Mouse (Mus musculus) right cerebral cortex, postnatal 4 days (tissue): ENCODE data around the gene Pde11a.

Experiments used
- DNase-seq: peaks from one replicate; pipeline ENCODE4 v3.0.0-alpha.2; 2022

The Pde11a gene

DNA sequence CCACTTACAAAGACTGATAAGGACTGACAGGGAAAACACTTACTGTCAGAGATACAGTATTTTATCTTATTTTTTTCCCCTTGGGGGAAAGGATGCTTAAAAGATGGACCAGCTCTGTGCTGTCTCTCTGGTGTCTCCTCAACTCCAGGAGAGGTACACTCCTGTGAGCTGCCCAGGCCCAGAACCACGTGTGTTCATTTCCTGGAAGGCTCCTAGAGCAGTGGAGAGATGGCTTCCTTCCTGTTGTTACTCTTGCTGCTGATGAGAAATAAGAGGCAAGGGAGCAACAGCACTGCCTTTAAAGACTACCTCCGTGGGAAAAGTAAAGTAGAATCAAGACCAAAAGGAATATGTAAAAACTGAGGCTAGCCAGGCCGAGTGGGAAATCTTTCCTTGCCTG is 205.6 kb downstream of the Pde11a start:
- no peak for DNase-seq

DNA sequence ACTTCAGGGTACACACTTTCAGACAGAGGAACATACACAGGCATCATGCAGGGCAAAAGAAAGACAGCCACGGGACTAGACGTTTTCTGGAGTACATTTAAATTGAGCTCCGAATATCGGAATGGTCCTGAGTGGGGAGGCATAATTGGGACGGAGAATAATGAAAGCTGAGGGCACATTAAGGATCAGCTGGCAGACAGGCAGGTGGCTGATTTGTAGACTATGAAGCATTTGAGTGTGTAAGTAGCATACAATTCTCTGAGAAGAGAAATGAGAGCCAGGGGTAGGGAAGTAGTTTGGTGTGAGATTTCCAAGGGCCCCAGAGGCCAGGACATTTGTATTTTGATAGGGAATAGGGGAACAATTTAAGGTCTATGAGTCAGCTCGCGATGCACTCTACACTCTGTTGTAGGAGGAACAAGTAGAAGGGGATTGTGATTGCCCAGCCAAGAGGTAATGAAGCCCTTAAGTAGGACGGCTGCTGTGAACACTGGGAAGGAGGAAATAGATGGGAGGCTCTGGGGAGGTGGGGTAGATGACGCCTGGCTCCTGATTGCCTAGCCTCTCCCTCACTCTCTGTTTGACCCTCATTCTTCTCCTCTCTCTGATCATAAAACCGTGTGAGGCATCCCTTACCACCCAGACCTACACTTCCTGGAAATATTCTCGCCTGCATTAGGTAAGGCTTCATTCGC is 208.5 kb downstream of the Pde11a start:
- no peak for DNase-seq

DNA sequence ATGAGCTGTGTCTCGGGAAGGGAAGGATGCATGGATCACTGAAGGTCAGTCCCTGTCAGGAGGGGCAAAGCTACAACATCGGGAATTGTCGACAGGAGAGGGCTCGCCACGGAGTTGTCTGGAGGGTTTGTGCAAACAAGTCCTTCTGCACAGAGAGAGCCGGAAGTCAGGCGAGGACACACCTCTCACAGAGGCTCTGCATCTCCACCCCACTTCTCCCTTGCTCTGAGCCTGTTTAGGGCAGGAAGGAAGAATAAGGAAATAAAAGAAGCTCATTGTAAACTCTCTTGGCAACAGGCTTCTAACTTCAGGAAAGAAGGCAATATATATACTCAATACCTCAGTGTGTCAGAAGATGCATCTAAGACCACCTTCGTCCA is 209.5 kb downstream of the Pde11a start:
- DNase-seq = no peak

DNA sequence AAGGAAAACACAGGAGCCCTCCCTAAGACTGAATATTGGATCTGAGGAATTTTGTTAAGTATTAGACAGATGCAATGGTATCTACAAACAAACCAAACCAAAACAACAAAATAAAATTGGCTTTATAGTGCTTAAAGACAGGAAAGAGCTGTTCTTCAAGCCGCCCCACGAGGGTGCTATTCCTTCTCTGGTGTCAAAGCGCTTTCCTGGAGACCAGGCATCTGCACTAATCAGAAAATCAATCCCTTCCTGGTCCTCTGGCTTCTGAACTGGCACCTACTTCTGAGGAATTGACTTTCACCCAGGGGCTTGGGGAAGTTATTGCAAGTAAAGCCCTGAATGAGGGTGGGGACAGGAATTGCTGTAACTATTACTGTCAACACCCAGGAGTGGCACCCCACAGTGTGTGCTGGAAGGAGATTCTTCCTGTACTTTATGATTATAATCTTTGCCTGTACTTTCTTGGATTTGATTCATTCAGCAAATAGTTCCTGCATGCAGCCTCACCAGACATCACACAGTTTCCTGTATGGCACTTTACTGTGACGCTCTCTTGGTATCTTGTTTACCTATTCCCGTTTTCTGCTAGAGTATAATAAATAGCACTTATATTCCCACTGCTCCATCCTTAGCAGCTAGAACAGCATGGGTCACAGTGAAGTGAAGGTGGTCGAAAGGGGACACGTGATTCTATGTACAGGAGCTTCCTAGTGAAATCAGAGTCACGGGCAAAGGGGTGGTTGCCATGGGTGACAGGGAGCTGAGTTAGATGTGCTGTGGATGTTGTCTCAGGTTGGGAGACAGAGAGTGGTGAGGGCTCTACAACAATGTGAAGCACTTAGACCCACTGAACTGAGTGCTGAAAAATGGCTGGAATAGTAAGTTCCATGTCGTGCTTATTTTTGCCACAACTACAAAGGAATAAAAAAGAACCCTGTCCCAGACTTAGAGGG is 210.2 kb downstream of the Pde11a start:
- DNase-seq = peak; percentile 52

DNA sequence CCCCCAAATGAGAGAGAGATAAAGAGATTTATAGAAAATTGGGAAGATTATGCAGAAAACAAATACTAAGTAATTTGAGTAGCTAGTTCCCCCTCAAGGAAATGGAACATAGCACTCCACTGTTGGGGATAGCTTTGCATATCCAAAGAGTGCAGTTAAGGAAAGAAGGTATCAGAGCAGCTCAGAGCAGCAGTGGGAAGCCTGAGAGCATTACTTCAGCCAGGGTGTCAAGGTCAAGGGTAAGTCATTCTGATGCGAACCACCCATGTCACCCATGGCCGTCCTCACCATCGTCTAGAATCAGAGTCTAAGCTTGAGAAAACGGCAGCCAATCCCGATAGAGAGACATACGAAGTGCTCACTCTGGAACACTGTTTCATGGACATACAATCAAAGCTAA is 211.9 kb downstream of the Pde11a start:
- no peak for DNase-seq

DNA sequence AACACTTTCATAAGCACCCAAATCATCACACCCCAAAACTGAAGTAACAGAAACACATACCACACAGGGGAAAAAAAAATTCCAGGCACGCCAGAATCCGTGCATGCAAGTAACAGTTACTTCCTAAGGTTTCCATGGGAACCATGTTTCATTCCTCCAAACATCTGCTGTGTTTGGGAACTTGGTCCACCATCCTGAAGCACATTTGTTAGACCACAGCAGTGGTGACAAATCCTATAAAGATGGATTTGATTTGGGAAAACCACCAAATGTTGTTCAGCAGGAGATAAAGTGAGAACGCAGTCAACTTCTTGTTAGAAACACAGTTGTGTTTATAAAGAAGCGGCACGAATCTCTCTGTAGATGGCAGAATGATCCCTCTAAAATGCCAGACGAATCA is 213.8 kb downstream of the Pde11a start:
- no peak for DNase-seq

DNA sequence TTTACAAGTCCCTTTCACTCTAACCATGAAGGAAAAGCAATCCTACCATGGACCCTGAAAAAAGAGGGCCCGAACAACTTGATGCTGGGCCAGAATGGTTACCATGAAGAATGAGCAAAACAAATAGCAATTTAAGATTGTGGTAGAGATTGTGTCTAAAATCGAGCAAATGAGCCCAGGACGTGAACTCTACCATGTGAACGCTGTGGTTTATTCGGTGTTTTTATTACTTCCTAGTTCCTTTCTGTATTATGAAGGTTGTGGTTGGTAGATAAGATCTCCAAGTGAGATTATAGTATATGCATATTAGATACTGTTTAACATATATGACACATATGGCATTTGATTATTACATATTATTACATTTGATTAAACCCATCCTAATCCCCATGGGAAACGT is 216.4 kb downstream of the Pde11a start:
- DNase-seq = no peak

DNA sequence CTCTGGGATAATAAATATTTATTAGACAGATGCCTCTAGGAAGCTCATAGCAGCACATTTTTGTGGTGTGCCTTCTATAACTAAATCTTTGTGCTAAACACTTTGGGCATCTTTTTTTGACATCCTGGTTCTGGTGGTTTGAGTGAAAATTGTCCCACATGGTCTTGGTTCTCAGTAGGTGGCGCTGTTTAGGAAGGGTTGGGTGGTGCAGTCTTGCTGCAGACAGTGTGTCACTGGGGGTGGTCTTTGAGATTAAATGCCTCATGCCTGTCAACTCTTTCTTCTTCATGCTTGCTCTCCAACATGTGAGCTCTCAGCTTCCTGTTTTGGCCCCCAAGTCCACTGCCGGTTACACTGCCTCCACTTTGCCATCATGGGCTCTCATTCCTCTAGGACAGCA is 218.7 kb downstream of the Pde11a start:
- no peak for DNase-seq

DNA sequence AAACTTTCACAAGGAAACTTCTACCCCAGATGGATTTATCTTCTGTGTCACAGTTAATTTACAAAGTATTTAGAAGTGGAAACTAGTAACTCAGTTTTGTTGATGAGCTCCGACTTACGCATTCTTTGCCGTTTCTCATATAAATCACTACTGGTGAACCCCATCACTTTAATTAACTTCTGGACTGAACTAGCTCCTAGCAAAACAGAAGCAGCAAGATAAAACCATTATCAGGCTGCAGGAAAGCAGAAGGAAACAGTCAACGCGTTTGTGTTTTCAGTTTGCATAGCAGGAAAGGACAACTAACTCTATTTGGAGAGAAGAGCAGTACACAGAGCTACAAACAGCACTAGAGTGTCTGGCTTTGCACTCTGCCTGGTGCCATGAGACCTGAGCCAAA is 220.1 kb downstream of the Pde11a start:
- DNase-seq = no peak

DNA sequence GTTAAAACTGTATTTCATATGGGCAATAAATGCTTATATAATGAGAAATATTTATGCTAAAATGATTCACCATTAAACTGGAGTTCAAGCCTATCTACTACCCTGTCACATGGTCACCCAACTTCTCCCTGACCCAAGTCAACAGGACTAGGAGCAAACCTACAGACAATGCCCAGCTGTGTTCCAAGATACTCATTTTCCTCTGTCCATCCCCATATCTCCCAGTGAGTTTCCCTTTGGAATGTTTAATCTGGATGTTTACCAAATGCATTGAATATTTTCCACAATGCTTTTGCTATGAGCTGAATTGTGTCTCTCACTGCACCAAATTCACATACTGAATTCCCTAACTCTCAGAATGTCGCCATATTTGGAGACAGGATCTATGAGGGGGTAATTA is 221.4 kb downstream of the Pde11a start:
- no peak for DNase-seq

DNA sequence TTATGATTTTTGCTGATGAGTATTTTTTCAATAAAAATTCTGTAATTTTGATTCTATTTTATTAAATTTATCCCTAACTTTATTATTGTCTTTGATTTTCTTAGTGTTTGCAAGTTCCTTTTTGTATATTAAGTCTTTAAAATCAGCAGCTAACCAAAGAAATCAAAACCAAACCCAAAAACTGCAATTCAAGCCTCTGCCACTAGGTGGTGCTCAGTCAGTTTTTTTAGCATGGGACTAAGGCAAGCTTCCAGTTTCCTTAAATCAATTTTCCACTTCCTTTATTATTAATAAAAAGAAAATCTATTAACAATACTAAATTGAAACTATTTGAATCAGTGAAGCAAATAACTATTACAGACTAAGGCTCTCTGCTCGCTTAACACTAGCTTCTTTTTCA is 222.9 kb downstream of the Pde11a start:
- peak; percentile 76 for DNase-seq

DNA sequence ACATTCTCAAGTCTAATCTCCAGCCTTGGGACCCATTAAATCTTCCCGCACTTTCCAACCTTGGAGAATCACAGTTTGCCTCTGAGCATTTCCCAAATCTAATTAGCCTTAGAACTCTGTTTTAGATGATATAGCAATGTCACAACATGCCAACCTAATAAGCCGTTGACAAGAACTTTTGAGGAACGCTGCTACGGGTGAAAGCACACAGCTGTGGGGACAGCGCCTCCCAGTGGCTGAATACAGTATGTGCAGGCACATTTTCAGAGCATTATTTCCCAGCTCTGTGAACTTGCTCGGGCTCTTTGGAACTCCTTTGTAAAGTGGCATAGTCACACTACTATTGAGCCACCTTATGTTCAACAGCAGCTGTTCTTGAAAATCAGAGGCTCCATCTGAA is 223.8 kb downstream of the Pde11a start:
- DNase-seq = peak; percentile 44

DNA sequence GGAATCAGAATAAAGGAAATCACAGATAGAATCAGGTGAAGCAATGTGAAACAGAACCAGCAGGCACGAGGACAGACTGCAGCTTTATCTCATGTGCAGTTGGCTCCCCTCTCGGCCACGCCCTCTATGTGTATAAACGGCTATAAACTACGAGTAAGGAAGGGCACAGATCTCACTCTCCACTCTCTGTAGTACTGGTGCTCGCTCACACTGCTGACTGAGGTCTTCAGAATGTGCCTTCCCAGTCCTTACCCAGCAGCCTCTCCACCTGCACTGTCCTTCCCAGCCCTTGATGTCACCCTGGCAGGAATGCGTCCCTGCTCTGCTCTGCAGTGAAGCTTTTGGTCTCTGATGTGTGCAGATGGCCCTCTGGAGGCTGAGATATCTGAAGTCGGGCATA is 228.9 kb downstream of the Pde11a start:
- no peak for DNase-seq

DNA sequence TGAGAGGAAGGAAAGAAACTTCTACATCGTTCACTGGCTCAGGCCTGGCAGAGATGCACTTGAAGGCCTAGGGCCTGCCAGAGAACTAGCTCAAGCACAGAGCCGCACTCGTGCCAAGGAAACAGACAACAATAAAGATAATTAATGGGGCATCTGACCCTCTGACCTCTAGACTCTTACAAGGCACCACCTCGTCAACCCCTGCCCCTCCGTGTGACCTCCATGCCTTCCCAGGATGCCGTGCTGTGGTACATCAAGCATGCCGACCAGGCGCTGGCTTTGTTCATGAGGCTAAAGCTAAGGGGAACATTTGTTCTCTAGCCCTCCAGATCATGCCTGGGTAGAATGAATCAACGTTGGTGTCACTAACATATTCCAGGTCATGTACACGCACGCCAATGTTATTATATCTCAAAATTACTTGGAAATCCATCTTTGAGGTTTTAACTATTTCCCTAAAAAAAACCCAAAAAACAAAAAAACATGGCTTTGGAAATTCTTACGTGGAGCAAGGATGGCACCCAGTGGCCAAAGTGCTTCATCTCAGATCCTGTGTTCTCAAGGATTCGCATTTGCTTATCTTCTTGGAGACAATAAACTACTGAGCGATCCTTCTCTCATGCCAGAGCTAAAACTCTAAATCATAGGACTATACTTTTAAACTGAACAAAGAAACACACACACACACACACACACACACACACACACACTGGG is 236.5 kb downstream of the Pde11a start:
- peak; percentile 37 for DNase-seq

DNA sequence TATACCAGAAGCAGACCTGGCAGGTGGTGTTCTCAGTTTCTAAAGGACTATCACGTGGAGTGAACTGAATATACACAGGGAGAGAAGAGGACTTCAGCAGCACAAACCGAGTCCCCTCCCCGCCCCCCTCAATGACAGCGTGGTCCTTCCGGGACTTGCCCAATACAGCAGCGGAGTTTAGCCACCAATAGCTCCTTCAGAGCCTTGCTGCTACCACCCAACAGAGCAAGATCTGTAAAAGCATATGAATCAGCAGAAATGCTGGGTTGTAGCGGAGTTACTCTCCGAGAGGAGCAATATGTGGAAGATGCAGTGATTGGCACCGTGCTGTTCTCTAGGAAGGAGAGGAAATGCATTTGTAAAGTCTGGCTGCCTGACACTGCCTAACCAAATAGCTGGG is 238.0 kb downstream of the Pde11a start:
- DNase-seq = no peak

DNA sequence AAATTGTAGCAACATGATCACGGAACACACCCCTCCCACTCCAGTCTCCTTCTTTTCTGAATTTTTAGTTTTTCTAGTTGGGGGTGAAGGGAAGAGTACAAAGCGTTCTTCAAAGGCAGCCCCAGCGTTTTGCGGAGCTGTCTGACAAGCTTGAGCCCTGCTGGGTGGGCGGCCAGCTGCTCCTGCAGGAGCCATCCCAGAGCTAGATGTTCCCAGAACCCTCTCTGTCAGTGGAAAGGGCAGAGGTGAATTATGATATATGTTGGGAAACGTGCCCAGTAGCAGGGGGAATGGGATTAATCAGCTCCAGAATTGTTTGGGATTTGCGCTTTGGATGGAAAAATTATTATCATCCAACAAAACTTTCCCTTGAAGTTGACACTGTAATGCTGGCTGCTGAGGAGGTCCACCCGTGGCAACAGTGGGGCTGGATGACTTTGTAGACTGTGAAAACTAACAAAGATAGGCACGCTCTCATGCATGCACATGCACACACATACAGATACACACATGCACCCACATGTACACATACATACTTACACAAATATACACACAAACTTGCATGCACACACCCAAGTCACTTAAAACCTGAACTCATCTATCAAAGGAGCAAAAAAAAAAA is 238.7 kb downstream of the Pde11a start:
- DNase-seq = no peak

DNA sequence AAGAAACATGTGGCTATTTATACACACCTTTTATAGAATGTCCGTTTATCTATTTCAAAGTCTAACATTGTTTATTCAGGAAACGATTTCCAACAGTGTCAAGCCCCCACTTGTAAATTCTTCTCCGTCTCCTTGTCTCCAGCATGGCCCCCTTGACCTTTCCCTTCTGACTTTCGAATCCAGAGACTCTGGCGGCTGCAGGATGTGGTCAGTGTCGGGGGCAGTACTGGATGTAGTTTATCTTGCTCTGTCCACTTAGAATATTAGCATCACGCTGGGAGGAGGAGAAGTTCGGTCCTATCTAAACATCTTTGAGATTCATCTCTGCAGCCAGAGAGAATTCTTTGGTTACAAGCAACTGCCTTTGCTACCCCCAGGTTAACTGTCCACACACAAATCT is 240.2 kb downstream of the Pde11a start:
- no peak for DNase-seq

DNA sequence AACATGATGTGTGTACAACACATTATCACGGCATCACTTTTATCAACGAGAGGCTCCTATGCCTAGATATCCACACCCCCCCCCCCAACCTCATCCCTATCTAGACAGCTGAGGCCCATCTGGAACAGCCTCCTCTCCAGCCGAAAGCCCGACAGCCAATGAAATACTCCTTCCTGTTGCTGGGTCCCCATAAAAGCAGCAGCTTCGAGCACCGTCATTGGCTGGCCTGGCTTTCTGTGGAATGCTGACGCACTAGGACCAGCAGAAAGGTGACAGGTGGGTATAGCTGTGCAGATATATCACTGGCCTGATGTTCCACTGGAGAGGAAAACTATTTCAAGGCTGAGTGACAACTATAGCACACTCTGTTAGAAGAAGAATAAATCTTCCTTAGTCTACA is 240.7 kb downstream of the Pde11a start:
- DNase-seq = no peak

DNA sequence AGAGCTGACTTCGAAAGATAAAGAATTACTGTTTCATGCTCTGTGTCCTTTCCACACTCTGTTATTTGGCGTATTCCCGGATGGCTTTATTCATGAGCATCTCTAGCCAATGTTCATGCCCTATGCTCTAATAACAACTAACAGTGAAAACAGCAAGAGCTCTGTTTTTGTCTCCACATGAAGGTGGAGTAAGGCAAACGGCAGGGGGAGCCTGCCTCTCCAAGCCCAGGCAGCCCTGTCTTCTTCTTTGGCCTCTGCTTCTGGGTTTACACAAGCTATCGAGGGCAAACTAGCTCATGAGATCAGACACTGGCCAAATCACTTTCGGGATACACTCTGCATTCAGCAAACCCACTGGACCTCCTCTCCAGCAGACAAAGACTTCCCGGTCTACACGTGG is 241.3 kb downstream of the Pde11a start:
- no peak for DNase-seq

DNA sequence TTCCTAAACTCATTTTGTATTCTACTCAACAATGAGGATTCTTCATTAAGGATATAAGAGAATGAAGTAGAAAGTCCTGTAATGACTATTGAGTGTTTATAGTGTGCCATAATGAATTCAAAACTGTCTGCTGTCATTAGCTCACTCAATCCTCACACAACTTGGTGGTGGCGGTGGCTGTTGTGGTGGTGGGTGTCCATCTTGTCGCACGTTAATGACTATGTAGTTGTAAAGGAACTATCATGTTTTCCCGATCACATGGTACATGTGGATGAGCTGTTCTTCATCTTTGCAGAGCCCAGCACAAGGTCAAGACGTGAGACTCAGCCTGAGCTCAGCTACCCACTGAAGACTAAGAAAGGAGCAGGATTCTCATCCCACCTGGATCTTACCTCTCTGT is 242.7 kb downstream of the Pde11a start:
- DNase-seq = no peak

DNA sequence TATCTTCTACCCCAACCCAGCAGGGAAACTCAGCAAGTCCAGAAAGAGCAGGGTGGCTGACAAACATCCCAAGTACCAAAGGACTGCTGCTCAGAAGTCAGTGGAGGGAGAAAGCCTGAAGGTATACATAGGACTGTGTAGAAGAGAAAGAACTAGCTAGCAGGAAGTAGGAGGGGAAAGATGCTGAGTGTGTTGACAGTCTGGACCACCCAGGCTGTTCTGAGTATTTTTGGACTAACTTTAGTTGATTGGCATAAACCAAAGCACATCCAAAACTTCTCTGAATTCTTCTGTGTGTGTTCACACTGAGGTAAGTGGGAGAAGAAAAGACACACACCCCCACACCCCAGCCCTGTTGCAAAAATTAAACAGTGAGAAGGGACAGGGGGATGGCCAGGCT is 248.1 kb downstream of the Pde11a start:
- DNase-seq = no peak

DNA sequence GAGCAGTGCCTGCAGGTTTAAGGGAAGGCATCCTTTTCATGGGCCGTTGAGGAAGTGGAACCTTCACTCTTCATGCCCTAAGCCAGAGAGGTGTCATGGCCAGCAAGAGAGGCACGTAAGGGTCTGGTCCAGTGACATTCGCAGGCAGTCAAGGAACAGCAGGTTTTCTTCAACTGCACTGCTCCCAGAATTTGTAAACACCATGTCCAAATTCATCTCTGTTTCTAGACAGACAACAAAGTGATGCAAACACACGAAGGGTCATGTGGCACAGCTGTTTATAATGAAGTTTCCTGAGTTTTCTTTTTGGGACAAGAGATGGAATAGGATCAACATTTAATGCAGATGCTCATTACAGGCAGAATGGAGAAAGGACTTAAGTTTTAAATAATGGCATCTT is 249.7 kb downstream of the Pde11a start:
- DNase-seq = no peak

DNA sequence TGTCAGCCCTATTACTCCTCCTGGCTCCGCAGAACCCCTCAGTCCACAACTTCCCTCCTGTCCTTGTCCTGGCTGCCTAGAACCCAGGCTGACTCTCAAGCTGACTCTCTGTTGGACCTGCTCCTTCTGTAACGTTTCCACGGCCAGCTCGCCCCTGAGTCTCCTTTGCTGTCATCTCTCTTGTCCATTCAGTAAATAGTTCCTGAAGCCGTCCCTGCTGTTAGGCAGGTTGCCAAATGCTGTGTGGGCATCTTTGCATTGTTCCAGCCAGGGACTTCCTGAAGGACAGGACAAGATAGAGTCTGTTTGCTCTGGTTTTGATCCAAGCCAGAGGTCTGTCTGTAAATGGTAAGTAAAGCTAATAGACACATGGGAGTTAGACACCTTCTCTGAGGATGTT is 250.2 kb downstream of the Pde11a start:
- no peak for DNase-seq
